Mouse (Mus musculus): ENCODE results near the gene Klf12. TPM values are rescaled to one million over a fixed set of nuclear protein-coding genes. Genes with fewer than 3 reads are reported as not detected.

The Klf12 gene
- polyA plus RNA-seq, 1 experiment, result not detected

DNA sequence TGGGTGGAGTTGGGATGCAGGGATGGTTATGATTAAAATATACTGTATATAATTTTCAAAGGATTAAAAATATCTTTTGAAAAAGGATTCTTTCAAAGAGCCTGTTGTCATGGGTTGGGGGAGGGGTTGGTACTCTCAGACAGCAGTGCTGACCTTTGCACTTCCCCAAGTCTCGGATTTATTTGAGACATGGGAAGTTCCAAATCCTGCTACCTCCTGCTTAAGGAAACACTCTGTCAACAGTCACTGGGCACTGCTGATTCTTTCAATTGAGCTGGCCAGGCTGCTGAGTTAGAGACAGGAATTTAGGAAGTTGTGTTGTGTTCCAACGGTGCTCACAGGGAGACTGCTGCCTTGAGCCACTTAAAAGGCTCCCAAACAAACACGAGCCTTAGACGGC lies 60.3 kb downstream of the Klf12 start:
- Histone ChIP-seq H3K27ac (ENCODE audit: control insufficient read depth, insufficient read depth, low read depth, low read length, poor library complexity) (no peak overlapping the region), H3K4me3 (replicated peaks; ENCODE audit: control insufficient read depth, low read depth, low read length) (no peak overlapping the region), H3K4me1 (ENCODE audit: control insufficient read depth, insufficient read depth, low read length) (no peaks in the 10 kb centered on the region)
- WGBS, result 46% methylated on average over 4 of the region's 4 CpGs
- no peak for TF ChIP-seq CTCF (IDR thresholded peaks at IDR 0.05; ENCODE audit: control insufficient read depth, insufficient read depth, low read length)

GRCm38 (mm10) chr14:100222260-100222659 lies 62.2 kb downstream of the Klf12 start:
- Histone ChIP-seq H3K4me1 (ENCODE audit: control insufficient read depth, insufficient read depth, low read length) (no peaks in the 10 kb centered on the region), H3K4me3 (replicated peaks; ENCODE audit: control insufficient read depth, low read depth, low read length) (no peak overlapping the region), H3K27ac (ENCODE audit: control insufficient read depth, insufficient read depth, low read depth, low read length, poor library complexity) (no peak overlapping the region)
- WGBS, result 60% methylated on average over 4 of the region's 4 CpGs
- no peak for TF ChIP-seq CTCF (IDR thresholded peaks at IDR 0.05; ENCODE audit: control insufficient read depth, insufficient read depth, low read length)
- TF ChIP-seq POLR2A (IDR thresholded peaks at IDR 0.05; ENCODE audit: borderline replicate concordance, control insufficient read depth, low read depth, low read length), result no peak

- 77% methylated on average over 4 of the region's 4 CpGs for whole genome bisulfite sequencing
- H3K4me1 ChIP-seq (ENCODE audit: control insufficient read depth, insufficient read depth, low read length), result no peaks in the 10 kb centered on the region
- H3K27ac ChIP-seq (ENCODE audit: control insufficient read depth, insufficient read depth, low read depth, low read length, poor library complexity), result no peak overlapping the region
- TF ChIP-seq POLR2A (IDR thresholded peaks at IDR 0.05; ENCODE audit: borderline replicate concordance, control insufficient read depth, low read depth, low read length), result no peak
- no peak for TF ChIP-seq CTCF (IDR thresholded peaks at IDR 0.05; ENCODE audit: control insufficient read depth, insufficient read depth, low read length)
- H3K4me3 ChIP-seq (replicated peaks; ENCODE audit: control insufficient read depth, low read depth, low read length), result no peak overlapping the region
Measured at GRCm38 (mm10) chr14:100215213-100215785, 69.2 kb downstream of the Klf12 start.

DNA sequence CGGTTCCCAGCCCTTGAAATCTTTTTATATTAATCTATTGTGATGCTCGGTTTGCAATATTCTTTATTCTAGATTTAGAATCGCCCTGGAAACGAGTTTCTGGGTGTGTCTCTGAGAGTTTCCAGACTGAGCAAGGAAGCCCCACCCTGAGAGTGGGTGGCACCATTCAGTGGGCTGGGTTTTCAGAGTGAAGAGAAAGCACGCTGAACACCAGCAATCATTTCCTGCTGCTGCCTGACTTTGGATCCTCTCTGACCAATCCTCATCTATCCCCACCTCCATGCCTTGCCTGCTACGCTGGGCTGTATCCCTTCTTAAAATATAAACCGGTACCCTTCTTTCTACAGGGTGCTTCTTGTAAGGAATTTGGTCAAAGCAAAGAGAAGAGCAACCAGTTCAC lies 71.4 kb downstream of the Klf12 start:
- TF ChIP-seq CTCF (IDR thresholded peaks at IDR 0.05; ENCODE audit: control insufficient read depth, insufficient read depth, low read length), result no peak
- TF ChIP-seq POLR2A (IDR thresholded peaks at IDR 0.05; ENCODE audit: borderline replicate concordance, control insufficient read depth, low read depth, low read length), result no peak
- Histone ChIP-seq H3K4me1 (ENCODE audit: control insufficient read depth, insufficient read depth, low read length) (no peaks in the 10 kb centered on the region), H3K4me3 (replicated peaks; ENCODE audit: control insufficient read depth, low read depth, low read length) (no peak overlapping the region), H3K27ac (ENCODE audit: control insufficient read depth, insufficient read depth, low read depth, low read length, poor library complexity) (no peak overlapping the region)
- WGBS, result 56% methylated on average over 7 of the region's 7 CpGs

DNA sequence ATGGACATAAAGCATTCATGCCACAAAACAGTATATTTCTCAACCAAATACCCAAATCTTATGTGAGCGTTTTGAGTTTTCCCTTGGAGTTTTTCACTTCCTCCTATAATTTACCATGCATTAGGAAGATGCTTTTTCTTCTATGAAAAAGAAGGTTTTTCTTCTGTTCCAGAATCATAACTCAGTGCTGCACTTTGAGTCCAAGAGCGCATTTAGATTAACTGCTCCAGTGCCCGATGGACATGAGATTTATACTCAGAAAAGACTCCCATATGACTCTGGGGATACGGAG lies 72.7 kb downstream of the Klf12 start:
- H3K27ac ChIP-seq (ENCODE audit: control insufficient read depth, insufficient read depth, low read depth, low read length, poor library complexity), result no peak overlapping the region
- no peaks in the 10 kb centered on the region for H3K4me1 ChIP-seq (ENCODE audit: control insufficient read depth, insufficient read depth, low read length)
- no peak for TF ChIP-seq CTCF (IDR thresholded peaks at IDR 0.05; ENCODE audit: control insufficient read depth, insufficient read depth, low read length)
- no peak for TF ChIP-seq POLR2A (IDR thresholded peaks at IDR 0.05; ENCODE audit: borderline replicate concordance, control insufficient read depth, low read depth, low read length)
- WGBS, result 74% methylated on average over 4 of the region's 4 CpGs
- no peak overlapping the region for H3K4me3 ChIP-seq (replicated peaks; ENCODE audit: control insufficient read depth, low read depth, low read length)

- Histone ChIP-seq H3K4me1 (ENCODE audit: control insufficient read depth, insufficient read depth, low read length) (no peaks in the 10 kb centered on the region), H3K27ac (ENCODE audit: control insufficient read depth, insufficient read depth, low read depth, low read length, poor library complexity) (0 out of 2 replicates have a peak overlapping the region, but pooled peaks have one; percentile 21), H3K4me3 (replicated peaks; ENCODE audit: control insufficient read depth, low read depth, low read length) (no peak overlapping the region)
- WGBS, result 22% methylated on average over 11 of the region's 11 CpGs
- TF ChIP-seq POLR2A (IDR thresholded peaks at IDR 0.05; ENCODE audit: borderline replicate concordance, control insufficient read depth, low read depth, low read length), result no peak
- TF ChIP-seq CTCF (IDR thresholded peaks at IDR 0.05; ENCODE audit: control insufficient read depth, insufficient read depth, low read length), result no peak
Measured at GRCm38 (mm10) chr14:100211036-100211825, 73.2 kb downstream of the Klf12 start.

DNA sequence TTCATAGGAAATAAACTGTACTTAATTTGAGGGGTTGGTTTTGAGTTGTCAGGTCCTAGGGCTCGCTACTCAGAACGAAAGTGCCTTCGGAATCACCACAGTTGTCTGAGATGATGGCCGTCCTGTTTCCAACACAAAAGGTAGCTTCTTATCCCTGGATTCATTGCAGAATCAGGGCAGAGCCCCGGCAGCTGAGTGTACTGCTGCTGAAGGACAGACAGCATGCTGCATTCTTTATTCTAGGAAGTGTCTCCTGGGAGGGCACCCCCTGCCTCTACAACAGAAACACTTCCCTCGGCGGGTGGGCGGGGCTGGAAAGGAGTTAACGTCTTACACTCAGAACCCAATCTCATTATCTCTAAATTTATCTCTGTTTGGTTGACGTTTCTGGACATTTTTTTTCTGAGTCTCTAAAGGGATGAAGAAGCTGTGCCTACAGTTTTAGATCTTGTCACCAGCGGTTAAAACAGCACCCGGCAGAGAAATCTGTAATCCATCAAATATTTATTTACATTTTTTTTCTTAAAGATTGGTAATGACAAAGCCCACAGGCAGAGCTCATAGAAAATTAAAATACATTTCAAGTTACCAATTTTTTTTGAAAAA lies 74.6 kb downstream of the Klf12 start:
- TF ChIP-seq CTCF (IDR thresholded peaks at IDR 0.05; ENCODE audit: control insufficient read depth, insufficient read depth, low read length) (no peak), POLR2A (IDR thresholded peaks at IDR 0.05; ENCODE audit: borderline replicate concordance, control insufficient read depth, low read depth, low read length) (no peak)
- H3K4me1 ChIP-seq (ENCODE audit: control insufficient read depth, insufficient read depth, low read length), result no peaks in the 10 kb centered on the region
- H3K4me3 ChIP-seq (replicated peaks; ENCODE audit: control insufficient read depth, low read depth, low read length), result no peak overlapping the region
- WGBS, result 60% methylated on average over 12 of the region's 12 CpGs
- no peak overlapping the region for H3K27ac ChIP-seq (ENCODE audit: control insufficient read depth, insufficient read depth, low read depth, low read length, poor library complexity)

- Histone ChIP-seq H3K4me1 (ENCODE audit: control insufficient read depth, insufficient read depth, low read length) (no peaks in the 10 kb centered on the region), H3K4me3 (replicated peaks; ENCODE audit: control insufficient read depth, low read depth, low read length) (no peak overlapping the region), H3K27ac (ENCODE audit: control insufficient read depth, insufficient read depth, low read depth, low read length, poor library complexity) (no peak overlapping the region)
- 84% methylated on average over 3 of the region's 3 CpGs for WGBS
- TF ChIP-seq CTCF (IDR thresholded peaks at IDR 0.05; ENCODE audit: control insufficient read depth, insufficient read depth, low read length), result no peak
- no peak for TF ChIP-seq POLR2A (IDR thresholded peaks at IDR 0.05; ENCODE audit: borderline replicate concordance, control insufficient read depth, low read depth, low read length)
Measured at GRCm38 (mm10) chr14:100207081-100207480, 77.4 kb downstream of the Klf12 start.
